Mouse (Mus musculus): ENCODE data around the gene Uggt2.

Uggt2 gene

DNA sequence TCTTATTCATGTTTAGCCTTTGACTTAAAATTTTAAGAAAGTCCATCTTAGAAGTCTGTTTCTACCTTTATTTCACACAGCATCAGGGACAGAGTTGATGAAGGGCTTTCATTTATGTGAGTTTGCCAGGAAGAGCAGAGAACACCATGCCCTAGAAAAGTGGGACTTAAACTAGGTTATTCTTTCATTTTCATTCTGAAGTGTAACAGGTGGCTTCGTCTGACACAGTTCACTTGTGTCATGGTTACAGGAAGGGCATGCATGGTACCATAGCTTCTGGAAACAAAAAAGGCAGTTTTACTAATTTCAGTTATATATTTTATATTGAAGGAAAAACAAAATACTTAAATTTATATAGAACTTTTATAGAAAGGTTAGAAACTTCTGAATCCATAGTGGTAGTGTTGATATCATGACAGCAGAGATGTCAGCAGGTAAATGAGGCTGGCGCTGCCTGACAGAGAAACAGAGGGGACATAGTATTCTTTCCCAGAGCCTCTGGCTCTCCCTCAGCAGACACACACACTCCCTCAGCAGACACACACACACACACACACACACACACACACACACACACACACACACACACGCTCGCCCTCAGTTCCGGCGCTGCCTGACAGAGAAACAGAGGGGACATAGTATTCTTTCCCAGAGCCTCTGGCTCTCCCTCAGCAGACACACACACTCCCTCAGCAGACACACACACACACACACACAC is 117.4 kb downstream of the Uggt2 start:
- DNase-seq (ENCODE audit: low read depth), result peak; percentile 57

DNA sequence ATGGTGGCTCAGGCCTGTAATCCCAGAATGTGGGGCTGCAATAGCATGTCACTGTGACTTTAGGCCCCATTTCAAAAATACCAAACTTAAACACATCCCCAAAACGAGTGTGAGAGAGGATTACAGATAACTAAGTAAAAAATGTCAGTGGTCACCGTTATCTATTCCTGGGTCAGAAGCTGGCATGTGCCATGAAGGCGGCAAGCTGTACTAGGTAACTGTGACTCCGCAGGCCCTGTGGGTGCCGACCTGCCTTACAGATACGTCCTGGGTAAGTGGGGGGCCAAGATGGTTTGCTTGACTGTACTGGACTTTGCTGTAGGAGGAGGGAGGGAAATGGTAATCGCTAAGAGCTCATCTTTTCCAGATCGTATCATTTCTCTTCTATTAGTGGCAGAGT is 118.3 kb downstream of the Uggt2 start:
- no peak for DNase-seq (ENCODE audit: low read depth)

DNA sequence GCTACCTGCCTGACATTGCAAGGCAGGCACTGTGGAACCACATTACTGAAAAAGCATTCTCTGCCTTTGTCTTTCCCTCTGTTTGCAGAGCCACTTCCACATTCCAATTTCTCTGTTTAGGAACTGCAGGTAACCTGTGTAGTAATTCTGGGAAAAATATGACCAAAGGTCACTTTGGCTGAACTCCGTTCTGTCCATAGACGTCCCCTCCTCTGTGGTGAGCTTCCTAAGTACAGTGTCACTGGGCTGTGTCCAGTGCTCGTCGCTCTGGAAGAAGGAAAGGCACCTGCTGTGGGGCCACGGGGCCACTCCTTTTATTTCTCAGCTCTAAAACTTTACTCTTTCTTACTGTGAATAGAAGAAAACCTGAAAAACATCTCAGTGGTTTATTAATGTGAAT is 118.9 kb downstream of the Uggt2 start:
- no peak for DNase-seq (ENCODE audit: low read depth)

DNA sequence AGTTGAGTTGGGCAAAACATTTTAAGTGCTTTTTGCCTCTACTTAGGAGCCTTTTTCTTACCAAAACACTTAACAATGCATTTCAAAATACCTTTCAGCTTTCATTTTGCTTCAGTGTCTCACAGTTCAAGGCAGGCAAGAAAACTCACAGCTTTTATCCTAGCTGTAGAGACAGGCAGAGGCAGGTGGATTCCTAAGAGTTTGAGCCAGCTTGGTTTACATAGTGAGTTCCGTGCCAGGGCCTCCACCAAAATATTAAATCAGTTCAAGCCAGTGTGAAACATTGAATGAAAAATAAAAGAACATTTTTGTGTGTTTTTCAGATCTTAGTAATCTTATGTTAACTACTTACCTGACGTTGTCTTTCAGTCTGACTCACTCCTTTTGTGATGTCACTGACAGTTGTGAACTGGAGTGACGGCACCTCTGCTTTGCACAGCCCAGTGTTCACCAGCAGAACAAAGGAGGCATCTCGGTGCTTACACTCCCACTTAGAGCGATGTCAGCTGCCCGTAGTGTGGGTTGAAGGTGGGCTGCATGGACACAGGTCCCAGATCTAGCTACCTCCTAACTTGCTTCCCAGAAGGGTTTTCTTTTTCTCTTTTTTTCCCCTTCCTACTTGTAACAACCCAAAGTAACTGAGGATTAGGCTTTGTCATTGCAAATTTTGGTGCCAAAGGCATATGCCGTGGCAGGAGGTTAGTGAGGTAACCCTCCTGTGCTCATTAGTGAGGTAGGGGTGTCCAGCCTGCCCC is 119.5 kb downstream of the Uggt2 start:
- peak; percentile 56 for DNase-seq (ENCODE audit: low read depth)

DNA sequence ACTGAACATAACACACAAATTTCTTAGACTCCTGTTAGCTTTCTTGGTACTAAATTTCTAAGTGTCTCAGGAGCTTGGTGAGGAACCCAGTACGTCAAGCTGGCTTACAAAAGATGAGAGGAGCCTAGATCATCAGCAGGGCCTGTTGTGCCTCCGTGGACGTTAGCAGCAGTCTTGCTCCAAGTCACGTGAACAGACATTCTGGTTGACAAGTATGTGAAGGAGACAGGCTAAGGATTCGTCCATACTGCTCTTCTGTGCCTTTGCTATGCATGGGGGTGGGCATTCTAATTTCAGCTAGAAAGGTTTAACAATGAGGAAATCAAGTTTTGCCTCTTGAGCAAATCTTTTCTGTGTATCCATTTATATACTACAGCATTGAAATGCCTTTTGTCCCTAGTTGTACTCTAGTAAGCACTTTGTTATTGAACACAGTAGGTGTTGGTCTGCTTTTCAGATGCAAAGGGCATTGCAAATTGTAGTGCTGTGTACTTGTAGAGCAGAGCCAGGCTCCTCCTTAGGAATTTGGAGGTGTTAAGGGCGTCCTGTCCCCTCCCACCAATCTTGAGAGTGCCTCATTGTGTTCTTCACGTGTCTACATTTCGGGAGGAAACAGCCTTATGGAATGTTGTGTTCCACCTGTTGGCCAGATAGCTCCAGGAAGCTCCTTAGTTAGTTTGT is 122.0 kb downstream of the Uggt2 start:
- DNase-seq (ENCODE audit: low read depth), result no peak

DNA sequence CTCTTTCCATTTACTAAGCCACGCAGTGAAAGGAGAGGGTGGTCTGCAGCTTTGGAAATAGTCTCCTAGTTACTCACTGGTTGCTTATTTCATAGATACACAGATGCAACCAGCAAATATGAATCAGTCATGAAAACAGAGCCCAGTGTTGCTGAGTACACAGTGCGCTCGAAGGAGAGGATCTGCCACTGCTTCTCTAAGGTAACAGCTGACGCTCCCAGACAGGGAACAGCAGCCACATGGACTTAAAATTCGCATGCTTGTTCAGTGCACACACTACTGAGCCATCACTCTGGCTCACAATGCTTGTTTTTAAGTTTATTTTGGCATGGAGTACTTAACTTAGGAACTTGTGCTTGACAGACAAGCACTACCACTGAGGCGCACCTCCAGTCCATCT is 127.0 kb downstream of the Uggt2 start:
- DNase-seq (ENCODE audit: low read depth), result no peak

DNA sequence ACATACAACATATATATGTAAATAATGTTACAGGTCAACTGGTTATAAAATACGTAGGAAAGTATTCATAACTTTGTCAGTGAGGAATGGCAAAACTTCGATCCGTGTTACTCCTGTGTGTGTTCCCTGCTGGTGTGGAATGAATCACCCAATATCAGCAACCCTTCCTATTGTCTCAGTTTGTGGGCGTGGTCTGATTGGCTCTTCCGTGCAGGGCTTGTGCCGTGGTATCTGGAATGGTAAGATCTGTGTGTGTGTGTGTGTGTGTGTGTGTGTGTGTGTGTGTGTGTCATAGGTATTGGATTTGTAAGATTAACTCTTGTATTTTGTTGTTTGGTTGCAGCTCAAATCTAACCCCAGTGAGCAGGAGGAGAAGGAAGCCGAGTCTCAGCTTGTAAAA is 131.6 kb downstream of the Uggt2 start:
- no peak for DNase-seq (ENCODE audit: low read depth)

DNA sequence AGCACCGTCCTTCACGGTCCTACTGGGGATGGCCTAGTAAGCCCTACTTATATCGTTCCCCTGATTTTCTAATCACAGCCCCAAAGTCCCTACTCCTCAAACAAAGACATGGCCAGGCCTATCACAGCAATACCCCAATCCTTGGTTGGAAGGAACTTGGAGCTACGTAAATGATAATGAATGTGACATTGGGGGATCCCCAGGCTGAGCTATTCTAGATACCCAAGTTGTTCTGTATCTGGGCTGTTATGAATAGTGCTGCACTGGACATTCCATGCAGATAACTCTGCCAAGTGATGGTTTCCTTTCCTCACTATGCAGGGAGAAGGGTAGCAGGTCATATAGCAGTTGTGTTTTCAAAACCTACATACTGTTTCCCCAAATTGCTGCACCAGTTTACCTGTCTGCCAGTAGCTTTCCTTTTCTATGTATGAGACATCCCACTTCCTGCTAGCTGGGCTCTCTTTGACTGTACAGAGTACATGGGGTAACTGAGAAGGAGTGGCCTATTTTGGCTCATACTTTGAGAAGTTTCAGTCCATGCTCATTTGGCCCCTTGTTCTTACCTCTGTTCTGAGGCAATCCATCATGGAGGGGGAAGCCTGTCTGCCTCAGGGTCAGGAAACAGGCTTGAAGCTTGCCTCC is 133.8 kb downstream of the Uggt2 start:
- peak; percentile 38 for DNase-seq (ENCODE audit: low read depth)

DNA sequence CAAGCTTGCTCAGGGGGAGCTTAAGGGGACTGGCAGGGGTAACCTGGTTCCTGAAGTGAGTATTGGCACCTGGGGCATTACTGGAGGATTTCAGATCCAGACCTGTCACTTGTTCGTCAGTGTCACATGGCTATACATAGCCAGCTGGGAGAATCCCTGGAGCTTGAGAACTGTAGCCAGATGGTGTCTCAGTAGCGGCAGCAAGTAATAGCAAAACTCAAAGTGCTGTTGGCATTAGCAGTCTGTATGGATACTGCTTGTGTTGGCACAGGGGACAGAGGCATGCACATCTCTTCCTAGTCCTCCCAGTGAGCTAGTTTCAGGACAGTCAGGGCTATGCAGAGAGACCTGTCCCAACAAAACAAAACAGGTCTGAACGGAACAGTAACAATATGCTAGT is 141.2 kb downstream of the Uggt2 start:
- DNase-seq (ENCODE audit: low read depth), result no peak

DNA sequence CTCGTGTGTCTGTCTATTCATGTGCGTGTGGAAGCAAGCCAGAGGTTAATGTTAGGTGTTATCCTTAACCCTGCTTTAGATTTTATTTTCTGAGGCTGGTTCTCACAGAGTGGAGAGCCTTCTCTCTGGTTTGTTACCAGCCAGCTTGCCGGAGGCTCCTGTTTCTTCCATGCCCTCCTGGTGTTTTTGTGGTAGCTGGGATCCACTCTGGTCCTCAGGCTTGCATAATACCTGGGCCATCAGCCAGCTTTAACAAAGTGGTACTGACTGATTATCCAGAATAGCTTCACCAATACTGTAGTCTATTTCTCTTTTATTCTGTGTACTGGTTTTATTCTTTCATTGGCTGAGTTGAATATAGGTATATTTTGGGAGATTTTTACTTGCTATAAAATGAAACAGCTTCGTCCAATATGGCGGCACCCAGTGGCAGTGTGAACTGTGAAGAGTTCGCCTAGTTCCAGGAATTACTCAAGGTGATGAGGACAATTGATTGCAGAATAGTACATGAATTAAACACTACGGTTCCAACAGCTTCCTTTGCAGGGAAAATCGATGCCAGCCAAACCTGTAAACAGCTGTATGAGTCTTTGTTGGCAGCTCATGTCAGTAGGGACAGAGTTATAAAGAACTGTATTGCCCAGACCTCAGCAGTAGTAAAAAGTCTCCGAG is 147.2 kb downstream of the Uggt2 start:
- DNase-seq (ENCODE audit: low read depth), result no peak

DNA sequence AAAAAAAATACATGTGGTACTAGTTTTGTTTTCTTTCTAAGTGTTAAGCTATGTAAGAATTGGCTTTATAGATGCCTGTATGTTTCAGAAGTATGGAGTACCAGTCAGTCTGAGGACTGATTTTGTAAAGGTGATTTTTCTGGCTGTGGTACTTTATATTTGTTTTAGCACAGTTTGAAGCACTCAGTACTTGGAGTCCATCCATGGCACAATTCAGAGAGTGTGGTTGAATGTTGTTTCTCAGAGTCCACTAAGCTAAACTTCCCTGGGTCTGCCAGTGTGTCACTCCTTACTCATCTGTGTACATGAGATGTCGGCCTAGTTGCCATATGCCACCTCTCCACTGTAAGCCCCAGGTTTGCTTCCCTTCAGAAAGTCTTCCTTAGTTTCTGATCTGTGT is 150.4 kb downstream of the Uggt2 start:
- no peak for DNase-seq (ENCODE audit: low read depth)

DNA sequence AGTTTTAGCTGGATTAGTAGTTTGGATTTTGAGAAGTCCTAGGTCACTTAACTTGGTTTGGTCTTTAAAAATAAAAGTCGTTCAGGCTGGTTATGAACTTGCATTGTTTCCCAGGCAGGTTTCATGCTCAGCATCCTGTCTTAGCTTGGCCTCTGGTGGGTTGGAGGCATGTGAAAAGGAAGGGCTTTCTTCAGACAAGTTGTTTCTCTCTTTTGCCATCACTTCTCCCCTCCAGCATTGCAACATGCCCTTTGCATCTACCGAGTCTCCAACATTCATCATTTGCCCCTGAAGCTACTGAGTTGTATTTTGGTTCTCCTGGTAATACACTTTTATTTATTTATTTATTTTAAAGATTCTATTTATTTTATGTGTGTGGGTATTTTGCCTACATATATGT is 154.5 kb downstream of the Uggt2 start:
- no peak for DNase-seq (ENCODE audit: low read depth)

DNA sequence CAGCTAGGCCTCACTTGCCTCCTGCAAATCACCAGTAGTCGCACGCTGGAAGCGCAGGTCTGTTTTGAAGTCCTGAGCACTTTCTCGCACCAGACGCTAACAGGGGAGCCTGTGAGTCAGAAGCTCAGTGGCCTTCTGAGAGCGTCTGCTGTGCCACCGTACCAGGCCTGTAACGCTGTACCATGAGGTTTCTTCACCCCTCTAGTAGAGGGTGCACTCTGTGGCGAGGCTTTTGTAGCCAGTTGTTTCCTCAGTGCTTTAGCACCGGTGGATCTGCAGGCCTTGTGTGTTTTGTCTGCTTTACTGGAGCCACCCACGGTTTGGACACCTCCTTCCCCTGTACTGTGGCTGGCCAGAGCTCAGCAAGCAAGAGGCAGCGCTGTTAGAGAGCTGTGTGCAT is 157.2 kb downstream of the Uggt2 start:
- DNase-seq (ENCODE audit: low read depth), result peak; percentile 32

DNA sequence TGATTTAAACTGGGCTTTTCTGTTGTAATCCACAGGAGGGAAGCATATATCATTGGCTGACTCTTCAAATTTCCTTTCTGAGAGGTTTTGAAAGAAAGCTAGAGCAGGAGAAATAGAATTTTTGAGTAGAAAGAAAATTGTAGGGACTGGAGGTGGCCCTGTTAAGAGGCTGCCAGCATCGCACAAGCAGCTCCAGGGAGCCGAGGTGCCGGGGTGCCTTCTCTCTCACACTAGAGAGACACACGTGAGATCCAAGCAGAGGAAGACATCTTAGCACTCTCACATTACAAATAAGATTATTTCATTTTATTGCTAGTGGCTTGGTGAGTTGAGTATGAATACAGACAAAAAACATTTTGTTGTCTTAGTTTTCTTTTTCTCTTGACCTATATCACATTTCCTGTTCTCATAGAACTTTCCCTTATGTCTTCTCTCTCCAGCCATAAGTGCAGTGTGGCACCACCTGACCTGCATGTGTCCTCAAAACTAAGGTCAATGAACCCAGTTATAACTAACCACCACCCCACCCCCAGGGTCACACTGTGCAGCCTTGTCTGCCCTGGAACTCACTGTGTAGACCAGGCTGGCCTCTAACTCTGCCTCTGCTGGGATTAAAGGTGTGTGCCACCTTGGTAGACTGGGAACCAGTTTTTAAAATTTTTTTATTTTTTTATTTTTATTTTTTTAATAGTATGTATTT is 158.3 kb downstream of the Uggt2 start:
- DNase-seq (ENCODE audit: low read depth), result peak; percentile 54

DNA sequence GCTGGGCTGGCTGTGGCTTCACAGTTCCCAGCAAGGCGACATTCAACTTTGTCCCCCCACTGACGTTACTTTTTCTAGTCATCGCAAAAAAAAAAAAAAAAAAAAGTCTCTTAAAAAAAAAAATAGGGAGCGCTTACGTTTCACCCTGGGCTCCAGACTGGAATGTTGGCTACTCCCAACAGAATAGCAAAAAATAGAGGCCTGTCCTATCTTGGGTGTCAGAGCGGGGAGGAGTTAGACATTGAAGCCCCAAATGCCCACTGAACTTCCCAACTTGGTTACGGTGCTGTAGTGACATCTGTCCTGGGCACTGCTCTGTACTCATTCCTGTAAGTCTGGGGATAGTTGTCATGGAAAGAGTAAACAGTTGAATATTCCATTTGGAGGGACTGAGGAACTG is 160.7 kb downstream of the Uggt2 start:
- no peak for DNase-seq (ENCODE audit: low read depth)

DNA sequence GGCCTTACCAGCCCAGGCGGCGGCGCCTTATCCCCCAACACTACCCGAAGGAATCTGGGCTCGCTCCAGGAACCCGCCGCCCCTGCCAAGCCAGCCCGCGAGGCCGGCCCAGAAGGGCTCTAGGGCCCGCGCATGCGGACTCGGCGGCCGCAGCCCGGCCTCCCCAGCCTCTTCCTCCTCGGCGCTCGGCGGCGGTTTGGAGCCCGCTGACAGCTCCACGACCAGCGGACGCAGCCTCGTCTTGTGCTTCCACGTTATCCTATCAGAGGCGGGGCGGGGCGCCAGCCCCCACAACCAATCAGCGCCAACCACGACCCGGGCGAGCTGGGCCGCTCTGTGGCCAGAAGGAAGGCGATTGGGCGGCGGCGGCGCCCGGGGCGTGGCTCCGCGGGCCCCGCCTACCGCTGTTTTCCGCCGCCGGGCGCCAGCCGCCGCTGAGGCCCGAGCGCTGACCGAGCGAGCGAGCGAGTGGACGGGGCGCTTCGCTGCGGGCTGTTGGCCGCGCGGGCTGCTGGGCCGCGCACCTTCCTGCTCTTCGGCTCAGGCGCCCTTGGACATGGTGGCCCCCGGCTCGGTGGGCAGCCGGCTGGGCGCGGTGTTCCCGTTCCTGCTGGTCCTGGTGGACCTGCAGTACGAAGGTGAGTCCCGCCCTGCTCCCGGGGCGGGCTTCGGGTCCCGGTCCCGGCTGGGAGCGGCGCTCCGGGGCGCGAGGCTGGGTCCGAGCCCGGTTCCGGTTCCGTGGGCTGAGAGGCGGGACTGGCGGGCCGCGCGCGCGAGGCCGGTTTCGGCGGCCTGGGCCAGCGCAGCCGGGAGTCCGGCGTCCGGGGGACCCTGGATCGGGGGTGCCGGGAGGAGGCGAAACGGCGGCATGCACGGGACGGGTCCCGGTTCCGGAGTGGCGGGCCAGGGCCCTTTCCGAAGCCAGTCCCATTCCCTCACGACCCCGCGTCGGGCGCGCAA is 161.4 kb downstream of the Uggt2 start, which contains the start of gene Dnajc3:
Gene Dnajc3, plus strand, starts transcription at position 444 of the 960 bp plus-strand sequence.
- peak; percentile 97 for DNase-seq (ENCODE audit: low read depth)

DNA sequence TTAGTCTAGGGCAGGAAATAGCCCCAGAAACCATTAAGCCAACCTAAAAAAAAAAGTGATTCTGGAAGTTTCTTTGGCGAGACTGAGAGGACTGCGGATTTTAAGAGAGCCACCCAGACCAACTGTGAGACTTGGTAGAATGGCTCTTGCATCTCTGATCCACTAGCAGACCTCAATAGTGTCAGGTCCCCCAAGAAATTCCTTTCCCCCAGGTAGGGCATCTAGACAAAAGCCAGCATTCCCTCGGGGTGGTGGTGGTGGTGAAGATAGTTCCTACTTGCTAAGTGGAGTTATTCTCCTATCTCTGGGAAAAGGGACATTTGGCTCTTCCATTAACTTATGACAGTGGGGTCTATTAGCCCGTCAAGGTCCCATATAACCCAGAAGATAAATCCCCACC is 162.3 kb downstream of the Uggt2 start:
- DNase-seq (ENCODE audit: low read depth), result no peak

DNA sequence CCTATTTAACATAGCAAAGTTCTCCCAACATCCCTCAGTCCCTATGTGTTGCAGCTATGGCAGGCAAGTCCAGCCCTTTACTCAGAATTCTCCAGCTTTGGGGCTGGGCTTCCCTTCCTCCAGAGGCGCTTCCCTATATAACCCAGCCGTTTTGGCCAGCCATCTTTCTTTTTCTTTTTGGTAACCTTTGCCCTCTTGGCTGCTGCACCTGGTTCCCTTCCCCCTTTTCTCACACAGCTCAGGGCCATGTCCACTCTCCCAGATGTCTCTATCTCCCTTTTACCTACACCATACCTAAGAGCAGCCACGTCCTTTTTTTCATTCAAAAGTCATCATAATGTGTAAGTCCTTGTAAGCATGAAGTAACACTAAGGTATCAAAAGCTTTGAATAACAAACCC is 163.0 kb downstream of the Uggt2 start:
- no peak for DNase-seq (ENCODE audit: low read depth)
